Mouse (Mus musculus): ENCODE measurements at regions not wholly inside any gene's neighbourhood (a gene's known extent, or its start where the extent isn't known, plus 50 kb on each side); places are given as distances from the start of the nearest gene placed in this dataset.

- H3K27me3 ChIP-seq (replicated peaks) = no peaks in the 10 kb centered on the region
- 82% methylated on average over 4 of the region's 4 CpGs for WGBS
- no peak overlapping the region for H3K9ac ChIP-seq
- H3K36me3 ChIP-seq = no peaks in the 10 kb centered on the region
- no peaks in the 10 kb centered on the region for H3K9me3 ChIP-seq
- no peak overlapping the region for H3K4me2 ChIP-seq
- H3K4me1 ChIP-seq = no peaks in the 10 kb centered on the region
- H3K27ac ChIP-seq = no peak overlapping the region
- ATAC-seq (ENCODE audit: insufficient read depth, low FRiP score, low read depth) = no peak
- H3K4me3 ChIP-seq (replicated peaks) = no peak overlapping the region
Measured at GRCm38 (mm10) chr6:107730294-107730693, 200.7 kb downstream of the Lrrn1 start.

- Histone ChIP-seq H3K4me3 (replicated peaks) (no peak overlapping the region), H3K27ac (no peak overlapping the region), H3K27me3 (replicated peaks) (no peaks in the 10 kb centered on the region), H3K4me2 (no peak overlapping the region), H3K9ac (no peak overlapping the region), H3K9me3 (no peaks in the 10 kb centered on the region), H3K4me1 (no peaks in the 10 kb centered on the region), H3K36me3 (no peaks in the 10 kb centered on the region)
- WGBS = 73% methylated on average over 1 of the region's 1 CpGs
- no peak for ATAC-seq (ENCODE audit: insufficient read depth, low FRiP score, low read depth)
Measured at GRCm38 (mm10) chr6:107734773-107735172, 205.2 kb downstream of the Lrrn1 start.

- Histone ChIP-seq H3K9me3 (no peaks in the 10 kb centered on the region), H3K9ac (no peak overlapping the region), H3K4me2 (no peak overlapping the region), H3K27me3 (replicated peaks) (no peaks in the 10 kb centered on the region), H3K4me1 (no peaks in the 10 kb centered on the region), H3K36me3 (no peaks in the 10 kb centered on the region), H3K4me3 (replicated peaks) (no peak overlapping the region), H3K27ac (no peak overlapping the region)
- 70% methylated on average over 5 of the region's 5 CpGs for WGBS
- ATAC-seq (ENCODE audit: insufficient read depth, low FRiP score, low read depth) = no peak
Measured at GRCm38 (mm10) chr6:107749111-107749736, 219.7 kb downstream of the Lrrn1 start.

- Histone ChIP-seq H3K4me2 (no peak overlapping the region), H3K27me3 (replicated peaks) (no peaks in the 10 kb centered on the region), H3K9ac (no peak overlapping the region), H3K9me3 (no peaks in the 10 kb centered on the region), H3K27ac (no peak overlapping the region), H3K4me3 (replicated peaks) (no peak overlapping the region), H3K36me3 (no peaks in the 10 kb centered on the region), H3K4me1 (no peaks in the 10 kb centered on the region)
- ATAC-seq (ENCODE audit: insufficient read depth, low FRiP score, low read depth) = no peak
- 45% methylated on average over 2 of the region's 2 CpGs for WGBS
Measured at GRCm38 (mm10) chr6:107749794-107750193, 220.2 kb downstream of the Lrrn1 start.

- Histone ChIP-seq H3K4me1 (no peaks in the 10 kb centered on the region), H3K27ac (no peak overlapping the region), H3K36me3 (no peaks in the 10 kb centered on the region), H3K9ac (no peak overlapping the region), H3K27me3 (replicated peaks) (no peaks in the 10 kb centered on the region), H3K4me2 (no peak overlapping the region), H3K4me3 (replicated peaks) (no peak overlapping the region), H3K9me3 (no peaks in the 10 kb centered on the region)
- no peak for ATAC-seq (ENCODE audit: insufficient read depth, low FRiP score, low read depth)
- 39% methylated on average over 1 of the region's 1 CpGs for WGBS
Measured at GRCm38 (mm10) chr6:107752156-107752555, 222.6 kb downstream of the Lrrn1 start.

GRCm38 (mm10) chr6:107755158-107755557 lies 225.6 kb downstream of the Lrrn1 start:
- H3K9ac ChIP-seq = no peak overlapping the region
- no peak overlapping the region for H3K4me3 ChIP-seq (replicated peaks)
- H3K27me3 ChIP-seq (replicated peaks) = no peaks in the 10 kb centered on the region
- H3K4me1 ChIP-seq = no peaks in the 10 kb centered on the region
- H3K27ac ChIP-seq = no peak overlapping the region
- ATAC-seq (ENCODE audit: insufficient read depth, low FRiP score, low read depth) = no peak
- H3K9me3 ChIP-seq = no peaks in the 10 kb centered on the region
- H3K36me3 ChIP-seq = no peaks in the 10 kb centered on the region
- H3K4me2 ChIP-seq = no peak overlapping the region
- WGBS = 56% methylated on average over 2 of the region's 2 CpGs

GRCm38 (mm10) chr6:107770834-107771470 lies 241.4 kb downstream of the Lrrn1 start:
- H3K4me3 ChIP-seq (replicated peaks) = no peak overlapping the region
- no peaks in the 10 kb centered on the region for H3K4me1 ChIP-seq
- ATAC-seq (ENCODE audit: insufficient read depth, low FRiP score, low read depth) = no peak

GRCm38 (mm10) chr6:107784998-107785397 lies 255.4 kb downstream of the Lrrn1 start:
- Histone ChIP-seq H3K9ac (no peak overlapping the region), H3K27ac (no peak overlapping the region), H3K4me3 (replicated peaks) (no peak overlapping the region), H3K27me3 (replicated peaks) (no peaks in the 10 kb centered on the region), H3K36me3 (no peaks in the 10 kb centered on the region), H3K4me1 (no peaks in the 10 kb centered on the region), H3K9me3 (no peaks in the 10 kb centered on the region), H3K4me2 (no peak overlapping the region)
- 27% methylated on average over 2 of the region's 2 CpGs for WGBS
- no peak for ATAC-seq (ENCODE audit: insufficient read depth, low FRiP score, low read depth)

More at GRCm38 (mm10) chr6:107770834-107771470, 241.4 kb downstream of the Lrrn1 start:
- Histone ChIP-seq H3K36me3 (no peaks in the 10 kb centered on the region), H3K27me3 (replicated peaks) (no peaks in the 10 kb centered on the region), H3K9ac (no peak overlapping the region), H3K9me3 (no peaks in the 10 kb centered on the region), H3K4me2 (no peak overlapping the region), H3K27ac (no peak overlapping the region)
- 82% methylated on average over 11 of the region's 11 CpGs for WGBS

- 78% methylated on average over 2 of the region's 2 CpGs for WGBS
- 0 out of 2 replicates have a peak, but pooled peaks have one; percentile 27 for ATAC-seq (ENCODE audit: insufficient read depth, low FRiP score, low read depth)
Measured at GRCm38 (mm10) chr6:107788224-107788893, 258.8 kb downstream of the Lrrn1 start.

GRCm38 (mm10) chr6:107797845-107798244 lies 267.0 kb upstream of the Setmar start:
- ATAC-seq (ENCODE audit: insufficient read depth, low FRiP score, low read depth) = no peak
- H3K9ac ChIP-seq = no peak overlapping the region
- no peak overlapping the region for H3K27ac ChIP-seq
- no peaks in the 10 kb centered on the region for H3K27me3 ChIP-seq (replicated peaks)
- H3K4me2 ChIP-seq = no peak overlapping the region
- H3K4me1 ChIP-seq = no peaks in the 10 kb centered on the region
- WGBS = 35% methylated on average over 2 of the region's 2 CpGs
- H3K4me3 ChIP-seq (replicated peaks) = no peak overlapping the region
- H3K36me3 ChIP-seq = no peaks in the 10 kb centered on the region
- no peaks in the 10 kb centered on the region for H3K9me3 ChIP-seq

More at GRCm38 (mm10) chr6:107788224-107788893, 258.8 kb downstream of the Lrrn1 start:
- no peaks in the 10 kb centered on the region for H3K27me3 ChIP-seq (replicated peaks)
- no peaks in the 10 kb centered on the region for H3K36me3 ChIP-seq
- H3K27ac ChIP-seq = no peak overlapping the region
- H3K4me2 ChIP-seq = no peak overlapping the region
- H3K4me3 ChIP-seq (replicated peaks) = no peak overlapping the region
- no peaks in the 10 kb centered on the region for H3K9me3 ChIP-seq
- no peaks in the 10 kb centered on the region for H3K4me1 ChIP-seq
- no peak overlapping the region for H3K9ac ChIP-seq

- no peak for ATAC-seq (ENCODE audit: insufficient read depth, low FRiP score, low read depth)
- no peak overlapping the region for H3K27ac ChIP-seq
- no peak overlapping the region for H3K4me2 ChIP-seq
- no peak overlapping the region for H3K9ac ChIP-seq
- H3K4me1 ChIP-seq = no peaks in the 10 kb centered on the region
- no peak overlapping the region for H3K4me3 ChIP-seq (replicated peaks)
- no peaks in the 10 kb centered on the region for H3K27me3 ChIP-seq (replicated peaks)
- H3K9me3 ChIP-seq = no peaks in the 10 kb centered on the region
- no peaks in the 10 kb centered on the region for H3K36me3 ChIP-seq
Measured at GRCm38 (mm10) chr6:107803056-107803455, 261.8 kb upstream of the Setmar start.
